Mouse (Mus musculus): ENCODE results near the gene Tmtc1.

- TF ChIP-seq POLR2A (IDR thresholded peaks at IDR 0.05; ENCODE audit: borderline replicate concordance, low read depth, low read length) (no peak), CTCF (IDR thresholded peaks at IDR 0.05; ENCODE audit: low read depth, low read length) (no peak)
These were observed 195.6 kb downstream of the Tmtc1 start for GRCm38 (mm10) chr6:148248625-148249024.

Measured in bone marrow macrophage, adult 2 months (primary cell).